Mouse (Mus musculus) layer of hippocampus, postnatal 10 days (tissue): ENCODE measurements at regions not wholly inside any gene's neighbourhood (a gene's known extent, or its start where the extent isn't known, plus 50 kb on each side); places are given as distances from the start of the nearest gene placed in this dataset.
A peak's percentile ranks its signal among the peaks of the same experiment; 100 is the strongest.

ENCODE experiments used
- DNase-seq, 2 experiments: peaks; one replicate each; pipeline ENCODE4 v3.0.0; 2021; ENCODE audit warnings: low spot score in 2 of 2

DNA sequence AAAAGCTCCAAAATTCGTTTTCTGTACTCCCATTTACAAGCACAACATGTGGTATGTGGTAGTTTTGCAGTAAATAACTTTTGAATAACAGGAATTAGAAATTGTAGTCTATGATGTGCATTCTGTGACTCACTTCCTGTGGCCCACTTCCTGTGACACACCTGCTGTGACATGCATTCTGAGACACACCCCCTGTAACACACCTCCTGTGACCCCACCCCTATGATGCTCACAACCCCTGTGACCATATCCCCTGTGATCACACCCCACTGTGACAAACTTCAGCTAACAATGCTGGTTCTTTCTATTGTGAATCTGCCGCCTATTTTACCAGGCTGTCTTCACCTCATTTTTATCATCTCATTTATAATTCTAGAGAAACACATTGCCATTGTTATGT is 536.9 kb upstream of the Zfp462 start:
- no peak for DNase-seq

DNA sequence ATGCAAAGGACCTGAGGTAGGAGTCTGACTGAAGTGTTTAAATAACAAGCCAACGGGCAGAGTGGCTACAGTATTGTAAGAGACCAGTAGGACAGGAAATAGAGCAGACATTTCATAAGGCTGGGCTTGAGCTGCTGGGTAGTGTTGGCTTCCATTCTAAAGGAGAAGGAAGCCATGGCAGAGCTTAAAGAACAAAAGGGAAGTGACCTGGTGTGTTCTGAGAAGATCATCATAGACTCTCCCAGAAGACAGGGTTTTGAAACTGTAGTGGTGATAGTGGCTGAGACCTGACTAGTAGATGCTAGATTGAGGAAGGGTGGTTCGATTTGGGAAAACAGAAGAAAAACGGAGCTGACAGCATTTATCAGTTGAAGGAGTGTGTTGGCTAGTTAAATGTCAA is 514.1 kb upstream of the Zfp462 start:
- no peak for DNase-seq

DNA sequence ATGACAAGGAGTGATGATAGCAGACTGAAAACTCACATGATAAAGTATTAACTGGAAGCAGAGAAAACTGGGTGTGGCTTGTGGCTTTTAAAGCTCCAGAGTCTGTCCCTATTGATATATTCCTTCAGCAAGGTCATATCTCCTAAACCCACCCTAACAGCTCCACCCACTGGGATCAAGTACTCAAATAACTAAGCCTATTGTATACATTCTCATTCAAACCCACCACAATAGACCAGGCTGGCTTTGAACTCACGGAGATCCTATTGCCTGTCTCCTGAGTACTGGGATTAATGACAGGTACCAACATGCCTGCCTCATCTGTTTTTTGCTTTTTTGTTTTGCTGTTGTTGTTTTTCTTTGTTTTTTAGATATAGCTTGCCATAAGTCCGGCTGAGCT is 484.3 kb upstream of the Zfp462 start:
- DNase-seq, result no peak

DNA sequence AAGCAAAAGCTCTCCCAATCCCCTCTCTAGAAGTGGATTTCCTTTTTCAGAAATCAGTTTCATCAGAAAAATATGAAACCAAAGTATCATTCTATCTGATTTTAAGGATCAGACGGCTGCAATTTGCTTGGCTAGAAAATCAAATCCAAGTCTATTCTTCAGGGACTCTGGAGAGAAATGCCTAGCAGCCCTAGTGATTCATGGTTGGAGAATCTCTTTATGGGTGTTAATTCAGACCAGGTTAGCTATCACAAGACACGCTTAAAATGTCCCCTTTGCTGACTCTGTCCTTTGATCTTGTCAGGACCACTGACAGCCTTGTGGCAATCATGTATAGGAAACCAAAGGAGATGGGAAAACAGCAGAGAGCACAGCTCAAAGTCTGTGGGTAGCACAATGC is 475.7 kb upstream of the Zfp462 start:
- DNase-seq, result no peak

DNA sequence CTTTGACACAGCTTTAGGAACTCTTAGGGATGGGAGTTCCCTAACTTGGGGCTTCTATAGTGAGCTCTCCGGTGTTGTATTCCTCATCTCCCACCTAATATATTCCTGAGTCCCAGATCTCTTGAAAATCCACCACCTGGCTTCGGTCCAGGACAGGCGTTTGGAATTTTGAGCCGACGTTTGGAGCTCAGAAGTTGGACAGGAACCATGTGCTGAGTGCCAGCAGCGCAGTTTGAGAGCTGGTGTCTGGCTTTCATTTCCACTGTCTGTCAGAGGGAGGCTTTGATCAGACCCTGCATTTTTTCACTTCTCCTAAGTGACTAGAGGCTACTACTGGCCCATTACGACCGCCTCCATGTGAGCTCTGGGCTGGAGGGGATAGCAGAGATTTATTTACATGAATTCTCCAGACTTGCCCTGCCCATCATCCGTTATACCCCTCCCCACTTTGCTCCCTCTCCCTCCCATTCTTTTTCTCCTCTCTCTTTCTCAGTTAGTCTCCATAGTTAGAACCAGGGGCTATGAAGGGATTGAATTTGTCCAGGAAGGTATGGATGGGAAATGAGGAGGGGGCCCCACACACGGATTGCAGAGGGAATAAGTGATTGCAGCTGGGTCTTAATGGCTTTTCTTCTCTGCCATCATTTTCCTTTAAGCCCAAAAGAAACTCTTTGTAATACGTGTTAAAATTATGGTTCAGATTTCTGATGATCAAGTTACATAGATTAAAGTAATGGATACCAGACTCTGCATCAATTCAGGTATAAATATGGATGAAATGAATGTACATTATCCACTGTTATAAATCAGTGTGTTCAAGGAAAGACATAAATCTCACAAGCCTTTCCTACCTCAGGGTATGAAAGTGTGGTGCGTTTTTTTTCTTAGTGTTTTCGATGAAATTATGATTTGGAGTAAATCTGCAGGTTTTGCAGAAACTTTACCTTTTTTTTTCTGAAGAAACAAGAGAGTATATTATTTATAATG is 474.5 kb upstream of the Zfp462 start:
- DNase-seq, result peak; percentile 79 to 84

DNA sequence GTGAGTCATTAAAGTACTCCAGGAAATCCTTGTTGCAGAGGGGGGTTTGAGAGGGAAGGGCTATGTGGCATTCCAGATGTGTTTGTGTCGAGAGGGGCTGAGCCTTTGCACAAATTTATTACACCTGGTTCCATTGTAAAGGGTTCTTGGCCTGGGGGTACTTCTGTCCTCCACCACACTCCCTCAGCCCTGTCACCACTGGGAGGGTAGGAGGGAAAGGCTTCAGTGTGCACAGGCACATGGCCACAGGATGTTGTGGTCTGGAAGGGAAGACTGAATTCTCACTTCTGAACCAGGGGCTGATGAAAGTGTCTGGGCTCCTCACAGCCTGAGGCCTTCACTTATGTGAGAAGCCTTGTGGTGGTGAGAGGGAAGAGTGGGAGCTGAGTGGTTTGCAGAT is 473.8 kb upstream of the Zfp462 start:
- no peak for DNase-seq

DNA sequence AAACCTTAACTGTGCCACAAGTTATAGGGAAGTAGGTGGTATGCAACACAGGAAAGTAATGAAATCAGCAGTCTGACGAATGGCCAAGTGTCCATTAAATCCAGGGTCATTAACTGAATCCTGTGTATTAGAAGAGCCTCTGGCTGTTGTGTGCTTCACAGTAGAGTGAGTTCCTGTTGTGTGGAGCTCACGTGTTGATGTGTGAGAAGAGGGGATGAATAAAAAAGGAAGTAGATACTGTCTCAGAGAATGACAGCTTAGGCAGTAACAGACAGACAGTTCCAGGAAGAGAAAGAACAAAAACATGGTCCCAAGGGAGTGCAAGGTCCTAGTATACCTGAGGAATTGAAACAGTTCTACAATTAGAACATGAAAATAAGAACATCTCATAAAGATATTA is 463.1 kb upstream of the Zfp462 start:
- DNase-seq, result no peak

DNA sequence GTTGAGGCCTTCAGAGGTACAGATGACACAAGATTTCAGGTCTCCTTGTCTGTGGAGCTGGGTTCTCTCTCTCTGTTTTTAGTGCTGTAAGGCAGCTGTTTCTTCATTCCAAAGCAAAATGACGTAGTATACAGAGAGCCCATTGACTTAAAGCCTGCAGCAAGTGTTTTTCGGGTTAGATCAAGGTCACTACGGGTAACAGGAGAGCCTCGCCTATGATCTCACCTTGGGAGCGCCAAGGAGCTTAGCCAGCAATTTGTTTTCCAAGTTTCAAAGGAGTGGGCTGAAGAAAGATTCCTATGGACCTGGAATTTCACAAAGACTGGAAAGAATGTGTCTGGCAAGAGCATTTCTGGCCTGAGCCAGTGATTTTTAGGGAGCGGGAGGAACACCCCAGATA is 451.8 kb upstream of the Zfp462 start:
- DNase-seq, result no peak

DNA sequence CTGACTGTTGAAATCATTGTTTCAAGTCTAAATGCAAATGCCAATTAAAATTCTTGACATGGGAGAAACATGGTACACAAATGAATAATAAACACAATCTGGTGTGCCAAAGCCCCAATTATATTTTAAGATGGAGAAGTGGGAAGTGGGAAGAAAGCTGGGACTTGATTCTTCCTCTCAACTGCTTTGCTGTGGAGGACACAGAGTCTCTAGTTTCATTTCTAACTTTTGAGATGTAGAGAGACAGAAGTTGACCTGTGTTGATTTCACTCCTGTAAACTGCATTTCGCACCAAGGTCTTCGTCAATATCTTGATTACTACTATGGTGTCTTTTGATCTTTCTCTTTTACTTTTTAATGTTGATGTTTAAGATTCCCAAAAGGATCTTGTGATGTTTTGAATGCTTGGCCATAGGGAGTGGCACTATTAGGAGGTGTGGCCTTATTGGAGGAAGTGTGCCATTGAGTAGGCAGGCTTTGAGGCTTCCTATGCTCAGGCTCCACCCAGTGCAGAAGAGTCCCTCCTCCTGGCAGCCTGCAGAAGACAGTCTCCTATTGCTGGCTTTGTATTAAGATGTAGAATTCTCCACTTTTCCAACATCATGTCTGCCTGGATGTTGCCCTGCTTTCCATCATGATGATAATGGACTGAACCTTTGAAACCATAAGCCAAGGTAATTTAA is 447.4 kb upstream of the Zfp462 start:
- no peak for DNase-seq

DNA sequence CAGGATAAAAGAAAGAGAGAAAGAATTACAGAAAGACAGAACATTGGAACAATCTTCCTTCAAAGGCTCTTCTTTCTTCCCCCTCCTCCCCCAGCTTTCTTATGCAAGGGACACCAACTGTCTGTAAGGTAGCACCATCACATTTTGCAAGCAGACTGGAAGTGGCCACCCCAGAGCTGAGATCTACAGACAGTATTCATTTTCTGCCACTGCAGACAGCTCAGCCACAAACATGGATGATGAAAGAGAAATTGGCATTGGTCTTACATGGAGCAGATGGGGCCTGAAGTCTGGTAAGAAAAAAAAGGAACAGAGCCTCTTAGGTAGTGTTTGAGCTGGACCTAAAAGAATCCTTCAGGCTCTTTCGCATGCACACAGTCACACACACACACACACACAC is 428.9 kb upstream of the Zfp462 start:
- DNase-seq, result no peak

DNA sequence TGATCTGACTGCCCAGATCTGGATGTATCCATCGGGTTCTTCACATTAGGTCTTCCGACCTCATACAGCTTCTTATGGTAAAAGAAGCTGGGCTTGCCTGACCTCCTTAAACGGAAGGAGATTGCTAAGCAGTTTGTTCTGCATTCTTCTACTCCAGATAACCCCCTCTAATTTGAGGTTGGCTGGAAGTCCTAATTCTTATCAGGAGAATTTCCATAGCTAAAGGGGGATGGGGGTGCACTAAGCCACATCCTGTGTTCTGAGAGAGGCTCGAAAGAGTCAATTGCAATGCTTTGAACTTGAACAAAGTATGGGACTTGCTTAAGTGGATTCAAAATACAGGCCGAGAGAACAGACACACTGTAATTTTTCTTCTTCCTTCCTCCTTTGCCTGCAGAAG is 421.6 kb upstream of the Zfp462 start:
- DNase-seq, result no peak

DNA sequence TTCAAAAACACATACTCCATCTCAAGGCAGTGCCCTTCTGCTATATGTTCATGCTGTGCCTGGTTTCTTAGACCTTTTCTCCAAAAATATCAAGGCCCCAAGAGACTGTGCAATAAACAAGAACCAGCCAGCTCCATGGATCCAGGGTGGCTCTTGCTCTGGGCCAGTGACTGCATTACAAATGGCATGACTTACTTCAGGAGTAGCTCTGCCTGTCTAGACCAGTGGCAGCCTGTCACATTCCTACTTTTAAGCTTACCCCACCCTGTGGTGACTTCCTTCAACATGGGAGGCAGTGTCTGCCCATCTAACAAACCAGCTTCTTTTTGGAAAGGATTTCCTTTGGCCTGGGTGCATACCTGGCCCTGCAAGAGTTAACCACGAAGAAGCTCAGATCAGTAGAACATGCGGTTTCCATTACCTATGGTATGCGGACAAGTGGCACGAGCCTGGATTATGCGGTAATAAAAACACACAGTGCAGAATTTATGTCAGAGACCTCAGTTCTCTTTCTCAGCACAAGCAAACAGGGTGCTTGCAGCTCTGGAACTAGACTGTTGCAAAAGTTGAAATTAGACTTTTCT is 418.8 kb upstream of the Zfp462 start:
- no peak for DNase-seq

DNA sequence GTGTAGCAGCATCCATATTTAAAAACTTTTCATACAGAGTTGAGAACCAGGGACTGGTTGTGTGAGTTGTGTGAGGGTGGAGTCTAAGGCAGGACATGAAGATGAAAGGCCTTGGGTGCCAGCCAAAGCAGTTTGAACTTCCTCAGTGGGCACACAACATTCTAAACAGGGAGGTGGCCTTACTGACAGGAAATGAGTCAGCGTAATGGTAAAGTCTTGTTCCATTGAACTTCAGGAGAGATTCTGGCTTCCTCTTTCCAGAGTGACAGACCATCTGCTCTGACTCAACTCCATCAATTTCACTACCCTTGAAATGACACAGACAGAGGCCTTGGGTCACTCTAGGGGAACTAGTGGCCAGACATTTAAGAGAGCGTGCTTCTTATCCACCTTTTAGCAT is 417.2 kb upstream of the Zfp462 start:
- DNase-seq, result peak in 1 of 2 experiments; percentile 21

DNA sequence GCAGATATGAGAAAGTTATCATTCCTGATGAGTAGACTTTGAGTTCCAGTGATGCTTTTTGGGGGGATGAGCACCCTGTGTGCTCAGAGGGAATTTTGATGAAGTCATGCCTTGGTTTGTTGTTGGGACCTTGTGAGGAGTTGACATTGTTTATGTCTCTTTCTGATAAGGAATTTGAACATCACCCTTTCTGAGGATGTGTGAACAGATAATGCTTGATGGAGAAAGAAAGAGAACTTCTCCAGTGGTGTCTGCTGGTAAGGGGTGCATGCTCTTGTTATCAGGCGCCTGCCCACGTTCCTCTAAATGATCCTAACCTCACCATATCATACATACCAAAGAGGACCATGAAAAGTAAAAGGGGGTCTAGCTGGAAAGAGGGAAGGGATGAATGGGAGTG is 413.1 kb upstream of the Zfp462 start:
- no peak for DNase-seq

DNA sequence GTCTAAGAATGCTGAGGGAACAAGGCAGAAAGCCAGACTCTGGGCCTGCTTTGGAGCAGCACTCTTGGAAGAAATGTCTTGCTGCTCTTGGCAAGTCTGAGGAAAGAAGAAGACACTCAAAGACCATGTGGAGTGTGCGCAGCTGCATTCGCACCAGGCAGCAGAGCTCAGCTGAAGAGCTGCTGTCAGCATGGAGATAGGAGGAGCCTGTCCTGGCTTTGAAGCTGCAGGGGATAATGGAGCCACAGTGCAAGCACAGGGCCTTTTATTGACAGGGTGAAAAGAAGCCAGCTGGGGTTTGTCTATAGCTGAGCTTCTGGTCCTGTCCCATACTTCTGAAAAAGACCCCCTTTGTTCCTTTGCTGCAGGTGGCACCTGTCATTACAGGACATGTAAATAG is 411.0 kb upstream of the Zfp462 start:
- peak; percentile 37 to 48 for DNase-seq

DNA sequence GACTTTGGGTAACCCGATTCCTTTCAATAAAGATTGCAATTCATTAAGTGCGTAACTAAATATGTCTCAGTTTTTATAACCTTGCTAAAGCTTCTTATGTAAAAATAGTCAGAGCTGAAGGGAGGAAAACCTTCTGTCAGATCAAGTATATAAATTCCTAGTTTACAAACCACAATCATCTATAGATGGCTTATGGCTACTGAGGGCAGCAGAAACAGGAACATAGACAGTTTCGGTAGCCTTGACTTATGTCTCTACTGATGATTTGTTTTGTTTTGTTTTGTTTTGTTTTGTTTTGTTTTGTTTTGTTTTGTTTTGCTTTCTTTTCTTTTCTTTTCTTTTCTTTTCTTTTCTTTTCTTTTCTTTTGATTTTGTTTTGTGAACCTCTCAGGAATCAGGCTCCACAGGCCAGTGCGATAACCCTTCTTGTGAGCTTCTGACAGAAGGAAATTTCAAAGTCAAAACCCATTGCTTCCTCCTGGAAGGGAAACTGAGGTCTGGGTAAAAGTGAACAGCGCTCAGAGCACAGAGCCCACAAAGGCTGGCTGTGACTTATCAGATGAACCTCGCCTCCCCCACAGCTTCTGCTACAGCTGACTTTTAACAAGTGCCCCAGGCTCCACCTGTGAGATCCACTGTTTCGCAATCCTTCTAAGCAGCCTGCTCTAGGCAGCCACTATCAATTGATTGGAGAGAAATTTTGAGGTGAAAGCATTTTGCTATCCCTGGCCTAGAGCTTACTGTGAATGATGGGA is 391.8 kb upstream of the Zfp462 start:
- no peak for DNase-seq

DNA sequence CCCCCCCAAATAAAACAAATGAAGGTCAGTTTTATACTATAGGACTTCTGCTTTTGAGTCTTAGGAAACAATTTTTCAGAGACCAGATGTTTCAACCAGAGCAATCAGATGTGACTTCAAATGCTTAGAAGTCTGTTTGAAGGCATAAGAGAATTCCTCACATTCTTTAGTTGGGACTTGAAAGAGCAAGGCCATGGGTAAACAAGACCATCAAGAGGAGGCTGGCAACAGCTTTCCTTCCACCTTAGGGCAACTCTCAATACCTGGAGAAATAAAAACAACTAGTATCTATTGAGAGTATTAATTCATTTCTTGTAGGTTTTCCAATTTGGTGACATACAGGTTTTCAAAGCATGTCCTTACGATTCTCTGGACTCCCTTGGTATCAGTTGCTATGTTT is 381.8 kb upstream of the Zfp462 start:
- DNase-seq, result no peak

DNA sequence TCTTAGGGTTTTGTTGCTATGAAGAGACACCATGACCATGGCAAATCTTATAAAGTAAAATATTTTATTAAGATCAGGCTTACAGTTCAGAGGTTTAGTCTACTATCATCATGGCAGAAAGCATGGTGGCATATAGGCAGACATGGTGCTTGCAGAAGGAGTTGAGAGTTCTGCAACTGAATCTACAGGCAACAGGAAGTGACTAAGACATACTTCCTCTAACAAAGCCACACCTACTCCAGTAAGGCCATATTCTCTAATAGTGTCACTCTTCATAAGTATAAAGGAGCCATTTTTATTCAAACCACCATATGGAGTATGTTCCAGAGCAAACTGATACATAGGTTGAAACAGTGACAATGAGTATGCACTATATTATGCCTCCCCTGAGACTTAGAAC is 371.7 kb upstream of the Zfp462 start:
- no peak for DNase-seq

DNA sequence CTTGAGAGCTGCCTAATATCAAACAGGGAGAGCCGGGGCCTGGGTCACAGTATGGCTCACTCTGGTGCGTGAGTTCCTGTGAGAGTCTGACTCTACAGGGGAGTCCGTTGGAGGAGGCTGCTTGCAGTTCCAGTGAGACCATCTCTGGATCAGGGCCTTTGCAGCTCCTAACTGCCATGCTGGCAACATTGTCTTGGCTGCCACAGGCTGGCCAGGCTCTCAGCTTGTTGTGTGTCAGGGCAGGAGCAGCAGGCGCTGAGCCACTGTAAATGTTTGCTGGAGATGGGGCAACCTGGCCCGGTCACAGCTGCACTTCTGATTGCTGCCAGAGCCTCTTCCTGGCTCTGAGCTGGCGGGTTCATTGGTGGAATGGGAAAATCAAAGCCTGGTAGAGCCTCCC is 357.7 kb upstream of the Zfp462 start:
- peak; percentile 48 to 50 for DNase-seq

DNA sequence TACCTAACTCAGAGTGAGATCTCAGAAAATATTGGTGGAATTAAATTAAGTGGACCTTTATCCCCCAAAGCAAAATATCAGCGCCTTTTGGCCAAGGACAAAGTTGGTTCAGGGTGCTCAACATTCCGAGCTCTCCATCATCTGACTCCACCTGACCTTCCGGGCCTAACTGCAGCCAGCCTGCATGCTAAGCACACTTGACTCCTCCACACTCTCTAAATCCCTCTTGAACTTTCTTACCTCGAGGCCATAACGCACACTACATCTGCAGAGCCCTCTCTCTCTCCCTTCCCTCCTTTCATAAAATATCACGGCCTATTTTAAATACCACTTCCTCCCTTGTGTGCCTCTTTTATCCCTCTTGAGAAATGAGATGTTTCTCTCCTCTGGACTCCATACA is 356.1 kb upstream of the Zfp462 start:
- DNase-seq, result no peak

DNA sequence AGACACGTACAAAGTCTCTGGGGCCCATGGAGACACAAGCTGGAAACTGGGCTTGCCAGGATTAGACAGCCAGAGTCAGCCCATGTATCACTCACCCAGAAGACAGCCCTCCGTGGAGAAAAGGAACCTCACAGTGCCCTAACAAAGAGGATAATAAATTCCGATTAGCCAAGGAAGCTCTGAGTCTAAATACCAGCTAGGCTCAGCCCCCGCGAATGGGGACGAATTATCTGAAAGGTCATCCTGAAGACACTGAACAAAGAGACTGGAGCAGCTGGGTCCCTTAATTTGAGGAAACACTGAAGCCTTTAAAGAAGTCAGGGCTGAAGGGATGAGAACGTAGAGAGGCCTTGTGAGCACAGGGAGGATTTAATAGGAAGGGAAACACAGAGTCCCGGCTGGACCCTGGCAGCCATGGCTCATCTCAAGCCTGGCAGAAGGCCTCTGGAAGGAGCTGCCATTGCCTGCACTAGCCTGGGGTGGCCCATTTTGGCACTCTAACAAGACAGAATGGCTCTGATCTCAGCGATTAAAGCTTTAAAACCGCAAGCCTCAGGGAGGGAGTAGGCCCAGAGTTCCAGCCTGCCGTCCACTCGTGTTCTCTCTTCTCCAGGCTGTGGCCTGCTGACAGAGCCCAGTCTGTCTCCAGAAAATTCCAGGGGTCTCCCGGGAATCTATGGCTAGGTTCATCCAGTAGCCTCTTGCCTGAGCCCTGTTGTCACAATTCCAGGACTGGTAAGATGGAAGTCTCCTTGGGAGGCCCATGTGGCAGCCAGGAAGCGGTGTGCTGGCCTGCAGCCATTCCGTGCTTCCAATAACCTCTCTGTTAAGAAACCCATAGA is 343.0 kb upstream of the Zfp462 start:
- DNase-seq, result peak; percentile 35 to 38
